In the genomic region with DNA sequence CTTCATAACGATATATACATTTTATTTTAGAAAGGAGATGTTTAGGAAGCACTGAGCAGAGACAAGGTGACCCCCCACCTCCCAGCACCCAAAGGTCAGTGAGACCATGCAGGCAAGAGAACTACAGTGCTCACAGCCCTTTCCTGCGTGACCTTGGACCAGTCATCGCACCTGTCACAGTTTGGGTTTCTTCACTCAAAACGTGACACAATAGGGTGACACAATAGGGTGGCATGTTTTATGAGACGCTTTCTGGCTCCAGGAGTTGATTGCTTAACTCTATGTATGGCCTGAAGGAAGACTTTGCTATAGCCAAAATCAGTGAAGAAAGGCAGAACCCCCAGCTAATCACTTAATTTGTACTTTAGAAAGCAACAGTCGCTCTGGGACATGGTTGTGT, we compare ENCODE assay signal across 10 mouse cellular contexts. TPM values are rescaled to one million over a fixed set of nuclear protein-coding genes. Genes with fewer than 3 reads are reported as not detected.
DNase-seq lines count a peak whose midpoint lies in the region; ATAC-seq lines count a peak whose summit lies in the region.
"Had no signal": no experiment of that assay in that cellular context is flagged by ENCODE, and none has a peak within 500 bp of the region (broad histone marks: within the 10 kb centered on the region; RNA-seq: fewer than 3 reads in every experiment).

No protein-coding gene starts in this region.

- no peak overlapping the region for H3K9ac ChIP-seq in liver, embryonic 16.5 days (ENCODE audit: low read depth, low read length)
- H3K9ac ChIP-seq in forebrain, embryonic 14.5 days (ENCODE audit: low read length): peak overlapping the region; percentile 91; the same call in 1 of the 2 replicates
- H3K9ac ChIP-seq in hindbrain, embryonic 16.5 days (ENCODE audit: low read depth, low read length): peak overlapping the region; percentile 11; the same call in 1 of the 2 replicates
- peak overlapping the region; percentile 91 for H3K9ac ChIP-seq in neural tube, embryonic 13.5 days

- no peaks in the 10 kb centered on the region for H3K36me3 ChIP-seq in liver, embryonic 16.5 days (ENCODE audit: control insufficient read depth, insufficient read depth)
- H3K36me3 ChIP-seq in forebrain, embryonic 14.5 days (ENCODE audit: control insufficient read depth, insufficient read depth, low read length): no peaks in the 10 kb centered on the region
- no peaks in the 10 kb centered on the region for H3K36me3 ChIP-seq in hindbrain, embryonic 16.5 days (ENCODE audit: control insufficient read depth, insufficient read depth, low read length)
- no peaks in the 10 kb centered on the region for H3K36me3 ChIP-seq in neural tube, embryonic 13.5 days
- H3K36me3 ChIP-seq: heart, embryonic 13.5 days had no signal

- peak overlapping the region; percentile 65; the same call in 1 of the 2 replicates for H3K4me3 ChIP-seq in liver, embryonic 16.5 days (ENCODE audit: low read depth, low read length)
- H3K4me3 ChIP-seq in forebrain, embryonic 14.5 days (ENCODE audit: low read depth, low read length): peak overlapping the region; percentile 79
- peak overlapping the region; percentile 85 for H3K4me3 ChIP-seq in hindbrain, embryonic 16.5 days (ENCODE audit: low read length)
- H3K4me3 ChIP-seq in neural tube, embryonic 13.5 days: peak overlapping the region; percentile 76

- no peaks in the 10 kb centered on the region for H3K9me3 ChIP-seq in liver, embryonic 16.5 days (replicated peaks; ENCODE audit: control insufficient read depth, low read length)
- H3K9me3 ChIP-seq in forebrain, embryonic 14.5 days (replicated peaks; ENCODE audit: control insufficient read depth, low read length): no peaks in the 10 kb centered on the region
- H3K9me3 ChIP-seq in hindbrain, embryonic 16.5 days (ENCODE audit: control insufficient read depth, low read length): no peaks in the 10 kb centered on the region
- no peaks in the 10 kb centered on the region for H3K9me3 ChIP-seq in neural tube, embryonic 13.5 days
- H3K9me3 ChIP-seq: heart, embryonic 13.5 days; megakaryocyte, embryonic 14.5 days had no signal

- no peak overlapping the region for H3K4me2 ChIP-seq in liver, embryonic 16.5 days (ENCODE audit: low read depth, low read length)
- H3K4me2 ChIP-seq in forebrain, embryonic 14.5 days (ENCODE audit: low read length): peak overlapping the region; percentile 85
- H3K4me2 ChIP-seq in hindbrain, embryonic 16.5 days (ENCODE audit: low read length): peak overlapping the region; percentile 94
- peak overlapping the region; percentile 94 for H3K4me2 ChIP-seq in neural tube, embryonic 13.5 days

- ATAC-seq in liver, embryonic 16.5 days (ENCODE audit: low read depth): no peak
- ATAC-seq in forebrain, embryonic 14.5 days: no peak
- no peak for ATAC-seq in hindbrain, embryonic 16.5 days
- ATAC-seq in neural tube, embryonic 13.5 days (ENCODE audit: low read depth): no peak
- no peak for ATAC-seq in megakaryocyte-erythroid progenitor cell, adult 5-6 weeks (replicated peaks; ENCODE audit: low FRiP score, low TSS enrichment, poor library complexity, severe bottlenecking)

- H3K27me3 ChIP-seq in liver, embryonic 16.5 days (ENCODE audit: control insufficient read depth, insufficient read depth, low read depth, low read length): peaks cover 22% of the 10 kb centered on the region
- H3K27me3 ChIP-seq in forebrain, embryonic 14.5 days (replicated peaks; ENCODE audit: control insufficient read depth, insufficient read depth, low read length): no peaks in the 10 kb centered on the region; the same call in 1 of the 2 replicates
- H3K27me3 ChIP-seq in hindbrain, embryonic 16.5 days (replicated peaks; ENCODE audit: control insufficient read depth, insufficient read depth, low read length): no peaks in the 10 kb centered on the region; the same call in 1 of the 2 replicates
- 0 out of 2 replicates have a peak, but pooled peaks cover 6% of the 10 kb centered on the region for H3K27me3 ChIP-seq in neural tube, embryonic 13.5 days

- no peak for DNase-seq in liver
- DNase-seq in forebrain, embryonic 14.5 days (ENCODE audit: low spot score): no peak
- no peak for DNase-seq in ovary, adult 18-20 months (ENCODE audit: low spot score)
- no peak for DNase-seq in embryo, embryonic 10.5 days (ENCODE audit: low spot score)

- H3K27ac ChIP-seq in liver, embryonic 16.5 days (ENCODE audit: low read length): no peak overlapping the region
- H3K27ac ChIP-seq in forebrain, embryonic 14.5 days (ENCODE audit: low read depth, low read length): no peak overlapping the region
- H3K27ac ChIP-seq in hindbrain, embryonic 16.5 days (ENCODE audit: low read depth, low read length): no peak overlapping the region
- no peak overlapping the region for H3K27ac ChIP-seq in neural tube, embryonic 13.5 days (replicated peaks)
- H3K27ac ChIP-seq: heart, embryonic 13.5 days had no signal

- no peaks in the 10 kb centered on the region; the same call in 1 of the 2 replicates for H3K4me1 ChIP-seq in liver, embryonic 16.5 days (ENCODE audit: control insufficient read depth, low read depth, low read length)
- peaks cover 23% of the 10 kb centered on the region for H3K4me1 ChIP-seq in forebrain, embryonic 14.5 days (ENCODE audit: control insufficient read depth, insufficient read depth, low read length)
- H3K4me1 ChIP-seq in hindbrain, embryonic 16.5 days (ENCODE audit: control insufficient read depth, insufficient read depth, low read depth, low read length): peaks cover 22% of the 10 kb centered on the region
- H3K4me1 ChIP-seq in neural tube, embryonic 13.5 days (replicated peaks): peaks cover 64% of the 10 kb centered on the region

- 53% methylated on average over 6 of the region's 6 CpGs for WGBS in liver, embryonic 16.5 days (ENCODE audit: insufficient replicate concordance)
- 81% methylated on average over 6 of the region's 6 CpGs for WGBS in forebrain, embryonic 14.5 days
- 78% methylated on average over 6 of the region's 6 CpGs for WGBS in hindbrain, embryonic 16.5 days
- 77% methylated on average over 6 of the region's 6 CpGs for whole genome bisulfite sequencing in neural tube, embryonic 13.5 days

RNA-seq across cellular contexts. Expression of a gene that starts 1.7 kb away (rescaled TPM):
- 1.0 and 1.3 TPM in 2 replicates for polyA plus RNA-seq in liver, embryonic 16.5 days (2015; fragmentation: Nextera tagmentation; extraction: Ambion mirVana)
- polyA plus RNA-seq in forebrain, embryonic 14.5 days (2014; fragmentation: Nextera tagmentation; extraction: Ambion mirVana): 10.8 and 15.5 TPM in 2 replicates
- polyA plus RNA-seq in hindbrain, embryonic 16.5 days (2015; fragmentation: Nextera tagmentation; extraction: Ambion mirVana): 11.0 and 11.4 TPM in 2 replicates
- 12.1 and 12.7 TPM in 2 replicates for polyA plus RNA-seq in neural tube, embryonic 13.5 days (2015; fragmentation: Nextera tagmentation; extraction: Ambion mirVana)
- total RNA-seq in megakaryocyte-erythroid progenitor cell, adult 5-6 weeks (2014; fragmentation: Nextera tagmentation): 1.4 and 1.6 TPM in 2 replicates
- total RNA-seq in megakaryocyte-erythroid progenitor cell, adult 5-6 weeks (2017): 1.4 and 1.7 TPM in 2 replicates
